Mouse (Mus musculus): ENCODE data around the gene Espl1. TPM values are rescaled to one million over a fixed set of nuclear protein-coding genes. Genes with fewer than 3 reads are reported as not detected.

Gene Espl1
- polyA plus RNA-seq, 1 experiment from 2014 or later: 24.8 TPM

DNA sequence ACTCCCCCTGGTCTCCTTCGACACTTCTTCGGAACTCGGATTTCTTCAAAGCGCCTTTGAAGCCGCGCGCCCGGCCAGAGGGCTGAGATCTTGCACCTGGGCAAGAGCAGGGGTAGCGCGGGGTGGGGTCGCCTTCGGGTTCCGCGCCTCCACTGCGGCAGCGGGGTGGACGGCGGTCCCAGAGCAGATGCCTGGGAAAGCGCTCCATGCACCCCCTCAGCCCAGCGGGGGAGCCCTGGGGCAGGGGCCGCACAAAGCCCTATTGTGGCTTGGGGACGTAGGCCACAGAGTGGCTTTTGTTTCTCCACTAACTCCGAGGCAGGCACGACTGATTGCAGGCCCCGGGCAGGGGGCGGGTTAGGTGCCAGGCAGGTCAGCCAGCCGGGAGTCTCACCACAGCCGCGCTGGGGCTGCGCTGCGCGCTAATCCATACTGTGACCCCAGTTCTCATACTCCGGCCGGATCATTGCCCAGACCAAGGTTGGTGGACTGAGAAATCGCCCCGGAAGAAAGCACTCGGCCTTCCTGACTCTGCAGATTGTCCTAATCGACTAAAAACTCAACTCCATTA lies 59.9 kb downstream of the Espl1 start:
- peak overlapping the region; percentile 57 for H3K4me3 ChIP-seq (ENCODE audit: low read depth, low read length)
- H3K27me3 ChIP-seq (ENCODE audit: control insufficient read depth, insufficient read depth, low read depth, low read length): peaks cover 68% of the 10 kb centered on the region
- peaks cover 18% of the 10 kb centered on the region for H3K4me1 ChIP-seq (ENCODE audit: control insufficient read depth, low read depth, low read length)
- no peaks in the 10 kb centered on the region for H3K36me3 ChIP-seq (ENCODE audit: control insufficient read depth, insufficient read depth)
- 2% methylated on average over 38 of the region's 38 CpGs for WGBS (ENCODE audit: insufficient replicate concordance)
- H3K27ac ChIP-seq (ENCODE audit: low read length): no peak overlapping the region
- peak overlapping the region; percentile 75 for H3K4me2 ChIP-seq (ENCODE audit: low read depth, low read length)
- no peaks in the 10 kb centered on the region for H3K9me3 ChIP-seq (replicated peaks; ENCODE audit: control insufficient read depth, low read length)
- peak overlapping the region; percentile 43; the same call in 1 of the 2 replicates for H3K9ac ChIP-seq (ENCODE audit: low read depth, low read length)
- no peak for ATAC-seq (ENCODE audit: low read depth)

GRCm38 (mm10) chr15:102356501-102357325 lies 60.6 kb downstream of the Espl1 start:
- Histone ChIP-seq H3K27ac (ENCODE audit: low read length) (no peak overlapping the region), H3K4me3 (ENCODE audit: low read depth, low read length) (no peak overlapping the region), H3K27me3 (ENCODE audit: control insufficient read depth, insufficient read depth, low read depth, low read length) (peaks cover 68% of the 10 kb centered on the region), H3K4me2 (ENCODE audit: low read depth, low read length) (no peak overlapping the region), H3K4me1 (ENCODE audit: control insufficient read depth, low read depth, low read length) (peaks cover 15% of the 10 kb centered on the region), H3K36me3 (ENCODE audit: control insufficient read depth, insufficient read depth) (no peaks in the 10 kb centered on the region), H3K9me3 (replicated peaks; ENCODE audit: control insufficient read depth, low read length) (no peaks in the 10 kb centered on the region), H3K9ac (ENCODE audit: low read depth, low read length) (no peak overlapping the region)
- no peak for ATAC-seq (ENCODE audit: low read depth)
- 34% methylated on average over 16 of the region's 16 CpGs for WGBS (ENCODE audit: insufficient replicate concordance)

- Histone ChIP-seq H3K9ac (ENCODE audit: low read depth, low read length) (no peak overlapping the region), H3K4me3 (ENCODE audit: low read depth, low read length) (no peak overlapping the region)
These were observed 62.1 kb downstream of the Espl1 start for GRCm38 (mm10) chr15:102358126-102358525.

DNA sequence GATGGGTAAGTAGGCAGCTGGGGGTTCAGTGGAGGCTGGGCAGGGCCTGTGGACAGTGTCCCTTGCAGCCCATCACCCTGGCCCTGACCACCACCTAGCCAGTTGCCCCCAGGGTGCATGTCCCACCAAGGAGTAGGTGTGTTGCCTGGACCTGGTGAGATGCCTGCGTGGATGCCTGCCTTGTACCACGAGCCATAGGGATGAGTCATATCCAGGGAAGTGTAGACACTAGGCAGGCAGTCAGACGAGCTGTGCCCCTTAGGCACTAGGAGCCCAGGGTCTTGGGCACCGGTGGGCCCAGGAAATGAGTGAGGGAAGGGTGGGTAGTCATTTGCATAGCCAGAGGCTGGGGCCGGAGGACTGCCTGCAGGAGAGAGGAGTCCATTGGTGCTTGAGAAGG lies 62.8 kb downstream of the Espl1 start:
- Histone ChIP-seq H3K27ac (ENCODE audit: low read length) (no peak overlapping the region), H3K4me1 (ENCODE audit: control insufficient read depth, low read depth, low read length) (peaks cover 15% of the 10 kb centered on the region), H3K9me3 (replicated peaks; ENCODE audit: control insufficient read depth, low read length) (no peaks in the 10 kb centered on the region), H3K4me2 (ENCODE audit: low read depth, low read length) (no peak overlapping the region), H3K9ac (ENCODE audit: low read depth, low read length) (no peak overlapping the region), H3K36me3 (ENCODE audit: control insufficient read depth, insufficient read depth) (no peaks in the 10 kb centered on the region), H3K27me3 (ENCODE audit: control insufficient read depth, insufficient read depth, low read depth, low read length) (peaks cover 77% of the 10 kb centered on the region), H3K4me3 (ENCODE audit: low read depth, low read length) (no peak overlapping the region)
- ATAC-seq (ENCODE audit: low read depth): no peak
- WGBS (ENCODE audit: insufficient replicate concordance): 33% methylated on average over 5 of the region's 5 CpGs

More at GRCm38 (mm10) chr15:102358126-102358525, 62.1 kb downstream of the Espl1 start:
- WGBS (ENCODE audit: insufficient replicate concordance): 2% methylated on average over 25 of the region's 25 CpGs
- no peaks in the 10 kb centered on the region for H3K9me3 ChIP-seq (replicated peaks; ENCODE audit: control insufficient read depth, low read length)
- H3K27ac ChIP-seq (ENCODE audit: low read length): no peak overlapping the region
- no peak for ATAC-seq (ENCODE audit: low read depth)
- no peaks in the 10 kb centered on the region for H3K36me3 ChIP-seq (ENCODE audit: control insufficient read depth, insufficient read depth)
- peaks cover 75% of the 10 kb centered on the region for H3K27me3 ChIP-seq (ENCODE audit: control insufficient read depth, insufficient read depth, low read depth, low read length)
- peaks cover 15% of the 10 kb centered on the region for H3K4me1 ChIP-seq (ENCODE audit: control insufficient read depth, low read depth, low read length)
- no peak overlapping the region for H3K4me2 ChIP-seq (ENCODE audit: low read depth, low read length)

DNA sequence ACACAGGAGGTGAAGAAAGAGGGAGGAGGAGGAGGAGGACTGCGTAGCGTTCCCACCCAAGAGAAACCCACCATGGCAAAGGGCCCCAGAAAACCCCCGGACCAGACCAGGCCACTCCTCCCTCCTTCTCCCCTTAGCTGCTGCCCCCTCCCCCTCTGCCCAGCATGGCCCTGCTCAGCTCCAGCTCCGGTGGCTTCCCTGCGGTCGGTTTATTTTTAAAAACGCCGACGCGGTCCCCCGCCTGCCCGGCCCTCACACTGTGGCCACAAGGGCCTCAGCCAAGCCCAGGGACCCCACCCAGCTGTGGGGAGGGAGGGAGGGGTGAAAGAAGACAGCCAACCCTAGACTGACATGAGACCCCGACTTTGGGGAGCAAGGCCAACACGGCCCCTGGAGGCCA lies 66.6 kb downstream of the Espl1 start:
- Histone ChIP-seq H3K9me3 (replicated peaks; ENCODE audit: control insufficient read depth, low read length) (no peaks in the 10 kb centered on the region), H3K4me3 (ENCODE audit: low read depth, low read length) (no peak overlapping the region), H3K9ac (ENCODE audit: low read depth, low read length) (no peak overlapping the region), H3K27ac (ENCODE audit: low read length) (no peak overlapping the region), H3K4me2 (ENCODE audit: low read depth, low read length) (peak overlapping the region; percentile 17; the same call in 1 of the 2 replicates), H3K4me1 (ENCODE audit: control insufficient read depth, low read depth, low read length) (peaks cover 3% of the 10 kb centered on the region; the same call in 1 of the 2 replicates), H3K36me3 (ENCODE audit: control insufficient read depth, insufficient read depth) (no peaks in the 10 kb centered on the region), H3K27me3 (ENCODE audit: control insufficient read depth, insufficient read depth, low read depth, low read length) (peaks cover 71% of the 10 kb centered on the region)
- WGBS (ENCODE audit: insufficient replicate concordance): 6% methylated on average over 13 of the region's 14 CpGs
- ATAC-seq (ENCODE audit: low read depth): no peak

DNA sequence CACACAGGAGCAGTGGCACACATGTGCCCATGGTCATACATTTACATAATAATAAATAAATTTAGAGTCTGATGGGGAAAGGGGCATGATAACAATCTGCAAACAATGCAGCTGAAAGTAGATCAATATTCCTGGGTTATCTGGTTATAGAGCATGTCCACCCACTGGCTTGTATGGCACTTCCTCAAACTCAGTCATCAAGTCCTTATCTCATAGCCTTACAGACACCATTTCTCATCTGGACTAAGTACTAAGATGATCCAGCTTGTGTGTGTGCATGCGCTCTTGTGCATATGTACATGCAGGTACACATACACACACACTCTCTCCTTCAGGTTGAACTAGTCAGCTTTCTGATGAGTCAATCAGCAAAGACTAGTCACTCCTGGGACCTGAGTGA lies 68.6 kb downstream of the Espl1 start:
- no peak overlapping the region for H3K9ac ChIP-seq (ENCODE audit: low read depth, low read length)
- H3K27me3 ChIP-seq (ENCODE audit: control insufficient read depth, insufficient read depth, low read depth, low read length): peaks cover 62% of the 10 kb centered on the region
- H3K4me1 ChIP-seq (ENCODE audit: control insufficient read depth, low read depth, low read length): no peaks in the 10 kb centered on the region
- ATAC-seq (ENCODE audit: low read depth): no peak
- no peak overlapping the region for H3K4me3 ChIP-seq (ENCODE audit: low read depth, low read length)
- no peaks in the 10 kb centered on the region for H3K9me3 ChIP-seq (replicated peaks; ENCODE audit: control insufficient read depth, low read length)
- H3K4me2 ChIP-seq (ENCODE audit: low read depth, low read length): no peak overlapping the region
- H3K36me3 ChIP-seq (ENCODE audit: control insufficient read depth, insufficient read depth): no peaks in the 10 kb centered on the region
- 63% methylated on average over 1 of the region's 1 CpGs for WGBS (ENCODE audit: insufficient replicate concordance)
- H3K27ac ChIP-seq (ENCODE audit: low read length): no peak overlapping the region

DNA sequence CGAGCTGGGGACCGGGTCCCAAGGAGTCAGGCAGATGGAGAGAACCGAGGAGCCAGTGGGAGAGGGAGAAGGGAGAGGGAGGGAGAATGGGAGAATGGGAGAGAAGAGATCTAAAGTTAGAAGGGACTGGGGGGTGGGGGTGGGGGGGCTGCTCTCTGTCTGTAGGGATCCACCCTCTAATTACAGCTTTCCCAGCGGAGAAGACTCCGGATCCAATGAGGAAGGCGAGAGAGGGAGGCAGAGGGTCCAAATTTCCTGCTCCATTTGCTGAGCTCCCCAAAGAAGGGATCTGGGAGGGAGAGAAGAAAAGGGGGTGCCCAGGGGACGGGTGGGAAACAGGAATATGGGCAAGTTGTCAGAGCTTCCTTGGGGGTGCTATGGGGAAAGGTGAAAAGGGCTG lies 70.2 kb downstream of the Espl1 start:
- no peak overlapping the region for H3K4me2 ChIP-seq (ENCODE audit: low read depth, low read length)
- no peak overlapping the region for H3K9ac ChIP-seq (ENCODE audit: low read depth, low read length)
- no peak overlapping the region for H3K27ac ChIP-seq (ENCODE audit: low read length)
- H3K27me3 ChIP-seq (ENCODE audit: control insufficient read depth, insufficient read depth, low read depth, low read length): peaks cover 73% of the 10 kb centered on the region
- H3K36me3 ChIP-seq (ENCODE audit: control insufficient read depth, insufficient read depth): no peaks in the 10 kb centered on the region
- H3K4me1 ChIP-seq (ENCODE audit: control insufficient read depth, low read depth, low read length): no peaks in the 10 kb centered on the region
- no peak overlapping the region for H3K4me3 ChIP-seq (ENCODE audit: low read depth, low read length)
- no peaks in the 10 kb centered on the region for H3K9me3 ChIP-seq (replicated peaks; ENCODE audit: control insufficient read depth, low read length)
- 15% methylated on average over 7 of the region's 7 CpGs for WGBS (ENCODE audit: insufficient replicate concordance)
- no peak for ATAC-seq (ENCODE audit: low read depth)

DNA sequence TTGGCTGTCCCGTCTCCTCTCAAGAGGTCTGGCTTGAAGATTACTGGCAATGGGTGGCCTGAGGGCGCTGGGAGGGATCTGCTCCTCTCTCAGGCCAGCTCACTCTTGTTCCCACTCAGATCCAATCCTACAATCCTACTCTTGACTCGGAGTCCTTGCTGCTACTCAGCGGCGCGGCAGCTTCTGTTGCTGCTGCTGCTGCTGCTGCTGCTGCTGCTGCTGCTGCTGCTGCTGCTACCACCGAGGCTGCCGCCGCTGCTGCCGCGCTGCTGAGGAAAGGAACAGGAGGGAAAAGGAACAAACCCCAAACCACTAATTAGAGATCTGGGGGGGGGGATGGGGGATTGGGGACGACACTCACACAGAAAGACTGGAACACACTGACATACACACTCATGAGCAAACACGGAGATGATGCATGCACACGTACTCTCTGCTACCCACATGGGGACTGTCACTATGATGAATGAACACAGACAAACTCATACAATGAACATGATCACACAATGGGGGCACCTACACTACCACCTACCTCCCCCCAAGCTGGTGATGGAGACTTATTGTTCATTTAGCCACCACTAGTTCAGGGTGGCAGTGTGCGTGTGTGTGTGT lies 70.8 kb downstream of the Espl1 start, which contains the start of gene Sp7:
Gene Sp7 (minus strand): TSS at position 450 of the 612 bp plus-strand sequence.
- Histone ChIP-seq H3K27ac (ENCODE audit: low read length) (no peak within 1 kb of the TSS), H3K27me3 (ENCODE audit: control insufficient read depth, insufficient read depth, low read depth, low read length) (peaks cover 77% of the 10 kb centered on the region), H3K9ac (ENCODE audit: low read depth, low read length) (no peak within 1 kb of the TSS), H3K4me3 (ENCODE audit: low read depth, low read length) (no peak within 1 kb of the TSS), H3K36me3 (ENCODE audit: control insufficient read depth, insufficient read depth) (no peaks in the 10 kb centered on the region), H3K4me1 (ENCODE audit: control insufficient read depth, low read depth, low read length) (no peaks in the 10 kb centered on the region), H3K4me2 (ENCODE audit: low read depth, low read length) (no peak within 1 kb of the TSS), H3K9me3 (replicated peaks; ENCODE audit: control insufficient read depth, low read length) (no peaks in the 10 kb centered on the region)
- ATAC-seq (ENCODE audit: low read depth): no peak
- 8% methylated on average over 15 of the region's 15 CpGs for WGBS (ENCODE audit: insufficient replicate concordance)

DNA sequence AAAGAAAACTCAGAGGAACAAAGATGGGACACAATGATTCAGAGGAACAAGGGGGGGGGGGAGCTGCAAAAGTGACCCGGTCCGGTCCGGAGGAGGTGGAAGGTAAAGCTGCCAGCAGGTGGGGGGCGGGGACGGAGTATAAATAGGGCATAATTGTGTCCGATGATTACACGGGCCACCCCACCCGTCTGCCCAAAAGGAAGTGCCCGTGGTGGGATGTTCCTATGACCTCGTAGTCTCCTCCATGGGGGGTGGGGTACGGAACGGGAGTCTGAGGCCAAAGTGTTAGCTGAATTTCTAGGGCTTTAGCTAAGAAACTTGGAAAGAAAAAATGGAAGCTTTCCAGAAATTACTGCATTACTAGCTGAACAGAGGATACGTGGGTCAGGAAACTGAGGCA lies 73.9 kb downstream of the Espl1 start:
- WGBS (ENCODE audit: insufficient replicate concordance): 15% methylated on average over 13 of the region's 13 CpGs

More for the DNA sequence above, 73.9 kb downstream of the Espl1 start:
- no peak for ATAC-seq (ENCODE audit: low read depth)
- H3K9me3 ChIP-seq (replicated peaks; ENCODE audit: control insufficient read depth, low read length): no peaks in the 10 kb centered on the region
- no peak overlapping the region for H3K9ac ChIP-seq (ENCODE audit: low read depth, low read length)
- H3K36me3 ChIP-seq (ENCODE audit: control insufficient read depth, insufficient read depth): no peaks in the 10 kb centered on the region
- no peak overlapping the region for H3K27ac ChIP-seq (ENCODE audit: low read length)
- no peak overlapping the region for H3K4me2 ChIP-seq (ENCODE audit: low read depth, low read length)
- no peaks in the 10 kb centered on the region for H3K4me1 ChIP-seq (ENCODE audit: control insufficient read depth, low read depth, low read length)
- no peak overlapping the region for H3K4me3 ChIP-seq (ENCODE audit: low read depth, low read length)
- H3K27me3 ChIP-seq (ENCODE audit: control insufficient read depth, insufficient read depth, low read depth, low read length): peaks cover 58% of the 10 kb centered on the region

Measured in liver, embryonic 16.5 days (tissue).